Mouse (Mus musculus) kidney, adult 2 months (tissue): Measurements from ENCODE around the gene Psmb2.

Experiments used
- CTCF ChIP-seq: fragments of 200-500 bp; conservative IDR thresholded peaks from 2 replicates; pipeline ENCODE4 v1.5.1; 2011; ENCODE audit warnings: low read depth, mild to moderate bottlenecking, control low read depth, low read length, moderate library complexity, mixed read lengths; ENCODE audit not compliant: insufficient read depth, insufficient read length
- POLR2A ChIP-seq: fragments of 200-500 bp; IDR thresholded peaks from one replicate; pipeline ENCODE4 v1.6.1; 2011; ENCODE audit warnings: low read depth, low read length, control low read depth

DNA sequence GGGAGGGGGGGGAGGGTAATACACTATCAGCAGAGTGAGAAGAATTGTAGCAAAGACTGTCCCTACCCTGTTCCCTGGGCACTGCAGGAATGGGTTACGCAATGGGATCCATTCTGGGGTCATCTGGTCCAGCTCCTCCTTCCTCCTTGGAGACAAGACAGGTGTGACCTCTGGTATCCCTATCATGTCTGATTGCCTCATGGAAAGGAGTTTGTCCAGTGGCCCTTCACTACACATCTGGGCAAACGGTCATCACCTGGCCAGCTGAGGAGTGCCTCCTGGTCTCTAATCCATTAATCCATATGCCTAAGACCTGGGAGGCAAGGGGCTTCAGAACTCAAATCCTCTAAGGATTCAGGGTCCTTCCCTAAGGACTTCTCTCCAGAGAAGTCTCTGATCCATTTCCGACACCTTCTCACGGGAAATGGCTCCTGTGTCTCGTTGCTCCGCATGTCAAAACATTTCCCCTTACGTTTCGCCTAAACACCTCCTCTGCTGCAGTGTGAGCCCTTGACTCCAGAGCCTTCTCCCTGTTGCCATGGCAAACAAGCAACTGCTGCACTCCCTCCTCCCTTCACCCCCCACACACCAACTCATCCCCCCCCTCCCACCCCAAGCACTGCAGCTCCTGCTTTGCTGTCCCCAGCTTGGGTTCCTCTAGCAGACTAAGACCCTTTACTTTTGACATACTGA is 73.6 kb downstream of the Psmb2 start:
- TF ChIP-seq CTCF (no peak), POLR2A (no peak)
